Mouse (Mus musculus): ENCODE results near the gene Plin4.
"Not testable (repeated sequence)": the region's sequence is repeated elsewhere in the genome, so short reads cannot be mapped to it uniquely, and the experiment has no call there.

Gene Plin4

GRCm38 (mm10) chr17:56126175-56126574 lies 16.6 kb upstream of the Plin4 start:
- DNase-seq (ENCODE audit: low read depth): no peak

GRCm38 (mm10) chr17:56125276-56125630 lies 15.7 kb upstream of the Plin4 start:
- no peak for DNase-seq (ENCODE audit: low read depth)

GRCm38 (mm10) chr17:56124377-56125275 lies 15.0 kb upstream of the Plin4 start:
- peak; percentile 87 for DNase-seq (ENCODE audit: low read depth)

GRCm38 (mm10) chr17:56123681-56124340 lies 14.2 kb upstream of the Plin4 start:
- no peak for DNase-seq (ENCODE audit: low read depth)

GRCm38 (mm10) chr17:56123161-56123560 lies 13.6 kb upstream of the Plin4 start:
- DNase-seq (ENCODE audit: low read depth): no peak

- no peak for DNase-seq (ENCODE audit: low read depth)
Measured at GRCm38 (mm10) chr17:56121826-56122225, 12.2 kb upstream of the Plin4 start, which contains the start of gene Lrg1. Gene Lrg1 (minus strand): TSS chr17:56122001.

- DNase-seq (ENCODE audit: low read depth): no peak
Measured at GRCm38 (mm10) chr17:56119981-56120880, 10.6 kb upstream of the Plin4 start.

GRCm38 (mm10) chr17:56119431-56119830 lies 9.8 kb upstream of the Plin4 start:
- DNase-seq (ENCODE audit: low read depth): no peak

- DNase-seq (ENCODE audit: low read depth): no peak
Measured at GRCm38 (mm10) chr17:56117251-56117710, 7.7 kb upstream of the Plin4 start, which contains the start of gene Plin5. Gene Plin5 (minus strand): TSS chr17:56117596.

- DNase-seq (ENCODE audit: low read depth): no peak
Measured at GRCm38 (mm10) chr17:56116193-56116592, 6.6 kb upstream of the Plin4 start.

- no peak for DNase-seq (ENCODE audit: low read depth)
Measured at GRCm38 (mm10) chr17:56112743-56113142, 3.1 kb upstream of the Plin4 start.

- peak; percentile 81 for DNase-seq (ENCODE audit: low read depth)
Measured at GRCm38 (mm10) chr17:56111864-56112263, 2.3 kb upstream of the Plin4 start.

- DNase-seq (ENCODE audit: low read depth): no peak
Measured at GRCm38 (mm10) chr17:56111021-56111420, 1.4 kb upstream of the Plin4 start.

GRCm38 (mm10) chr17:56110571-56110970 lies 968 bp upstream of the Plin4 start:
- DNase-seq (ENCODE audit: low read depth): no peak

GRCm38 (mm10) chr17:56108334-56109044 lies 1.1 kb downstream of the Plin4 start:
- no peak for DNase-seq (ENCODE audit: low read depth)

- no peak for DNase-seq (ENCODE audit: low read depth)
Measured at GRCm38 (mm10) chr17:56107736-56108135, 1.9 kb downstream of the Plin4 start.

- DNase-seq (ENCODE audit: low read depth): no peak
Measured at GRCm38 (mm10) chr17:56106981-56107380, 2.6 kb downstream of the Plin4 start.

GRCm38 (mm10) chr17:56106436-56106835 lies 3.2 kb downstream of the Plin4 start:
- DNase-seq (ENCODE audit: low read depth): not testable (repeated sequence)

GRCm38 (mm10) chr17:56104821-56105220 lies 4.8 kb downstream of the Plin4 start:
- not testable (repeated sequence) for DNase-seq (ENCODE audit: low read depth)

- no peak for DNase-seq (ENCODE audit: low read depth)
Measured at GRCm38 (mm10) chr17:56103465-56104285, 5.9 kb downstream of the Plin4 start.
